Mouse (Mus musculus) thymus, adult 2 months (tissue): ENCODE results near the gene Timm44.

Experiments
- CTCF ChIP-seq: fragments of 200-500 bp; IDR thresholded peaks from 2 replicates; pipeline ENCODE4 v1.5.1; 2012; ENCODE audit warnings: mild to moderate bottlenecking, control low read depth, low read length, moderate library complexity, borderline replicate concordance; ENCODE audit not compliant: control insufficient read depth, poor library complexity, insufficient read depth; ENCODE audit errors: extremely low read depth
- POLR2A ChIP-seq: fragments of 200-500 bp; IDR thresholded peaks from 2 replicates; pipeline ENCODE4 v1.6.1; 2012; ENCODE audit warnings: mild to moderate bottlenecking, low read length, control low read depth, moderate library complexity; ENCODE audit not compliant: control insufficient read depth, poor library complexity, insufficient read depth; ENCODE audit errors: extremely low read depth

DNA sequence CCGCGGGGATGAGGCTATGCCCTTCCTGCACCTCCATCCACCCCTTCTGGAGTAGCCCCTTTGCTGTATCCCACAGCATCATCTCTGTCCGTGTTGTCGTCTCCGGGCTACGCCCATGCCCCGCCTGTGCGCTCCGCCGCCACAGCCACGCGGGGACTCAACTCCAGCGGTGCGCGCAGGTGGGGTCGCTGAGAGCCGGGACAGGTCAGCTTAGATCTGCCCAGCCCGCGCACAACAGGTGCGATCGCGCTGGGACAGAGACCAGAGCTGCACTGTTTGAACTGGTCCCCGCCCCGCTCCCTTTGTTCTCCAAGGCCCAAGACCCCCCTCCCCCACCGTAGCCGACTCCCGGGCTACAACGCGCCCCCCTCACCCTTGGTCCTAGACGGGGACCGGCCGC lies 17.0 kb downstream of the Timm44 start:
- TF ChIP-seq CTCF = peak; percentile 2; the same call in 1 of the 2 replicates
- TF ChIP-seq POLR2A = no peak
